Mouse (Mus musculus) bone marrow macrophage, adult 2 months (primary cell): ENCODE results near the gene Acox1. TPM values are rescaled to one million over a fixed set of nuclear protein-coding genes. Genes with fewer than 3 reads are reported as not detected.

ENCODE experiments used
- H3K27ac ChIP-seq: 2 replicates; pipeline ENCODE4 v1.5.1; 2012; ENCODE audit warnings: low read depth, low read length; ENCODE audit not compliant: insufficient read depth
- H3K4me1 ChIP-seq: 2 replicates; pipeline ENCODE4 v1.6.1; 2012; ENCODE audit warnings: low read length; ENCODE audit not compliant: control insufficient read depth, insufficient read depth
- H3K4me3 ChIP-seq: 2 replicates; pipeline ENCODE4 v1.5.1; 2012; ENCODE audit warnings: mild to moderate bottlenecking, low read length, moderate library complexity; ENCODE audit not compliant: insufficient read depth
- CTCF ChIP-seq: IDR thresholded peaks from 2 replicates; pipeline ENCODE4 v1.5.1; 2012; ENCODE audit warnings: low read depth, mild to moderate bottlenecking, low read length, moderate library complexity
- POLR2A ChIP-seq: IDR thresholded peaks from 2 replicates; pipeline ENCODE4 v1.6.1; 2012; ENCODE audit warnings: mild to moderate bottlenecking, low read depth, low read length, borderline replicate concordance
- polyA plus RNA-seq: library from polyadenylated mRNA; stranded (reverse); fragments of >200 nt; gene quantifications from 2 replicates; pipeline ENCODE4 v1.2.4, GENCODE M21; 2012; ENCODE audit not compliant: missing spikeins, insufficient read depth, insufficient read length

Gene Acox1
- polyA plus RNA-seq, 1 experiment, result 47.0 TPM

DNA sequence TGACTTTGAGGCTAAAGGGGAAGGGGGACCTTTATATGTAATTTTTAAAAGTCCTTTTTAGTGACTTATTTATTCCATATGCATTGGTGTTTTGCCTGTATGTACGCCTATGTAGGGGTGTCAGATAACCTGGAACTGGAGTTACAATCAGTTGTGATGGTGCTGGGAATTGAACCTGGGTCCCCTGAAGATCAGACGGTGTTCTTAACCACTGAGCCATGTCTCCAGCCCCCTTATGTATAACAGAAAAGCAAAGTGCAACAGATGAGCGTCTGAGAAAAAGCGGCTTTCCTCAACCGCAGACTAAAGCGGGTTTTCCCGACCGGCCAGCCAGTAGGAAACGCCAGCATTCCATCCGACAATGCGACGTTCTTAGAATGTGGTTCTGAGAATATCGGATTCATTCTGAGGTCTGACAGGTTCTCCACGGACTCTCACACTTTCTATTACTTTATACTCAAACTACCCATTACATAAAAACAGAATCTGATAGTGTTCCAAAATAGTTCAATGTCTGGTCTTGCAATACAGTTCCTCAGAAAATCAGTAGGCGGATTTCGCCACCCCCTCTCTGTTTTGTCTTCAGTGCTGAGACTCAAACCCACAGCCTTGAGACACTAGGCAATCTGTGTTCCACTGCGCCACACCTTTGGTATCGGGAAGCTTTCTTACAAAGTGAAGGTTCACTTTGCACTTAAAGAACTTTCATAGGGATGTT, 1.8 kb downstream of the Acox1 start:
- no peak overlapping the region for H3K4me3 ChIP-seq
- TF ChIP-seq CTCF (no peak), POLR2A (no peak)
- no peak overlapping the region for H3K27ac ChIP-seq
- H3K4me1 ChIP-seq, result peaks cover 23% of the 10 kb centered on the region

DNA sequence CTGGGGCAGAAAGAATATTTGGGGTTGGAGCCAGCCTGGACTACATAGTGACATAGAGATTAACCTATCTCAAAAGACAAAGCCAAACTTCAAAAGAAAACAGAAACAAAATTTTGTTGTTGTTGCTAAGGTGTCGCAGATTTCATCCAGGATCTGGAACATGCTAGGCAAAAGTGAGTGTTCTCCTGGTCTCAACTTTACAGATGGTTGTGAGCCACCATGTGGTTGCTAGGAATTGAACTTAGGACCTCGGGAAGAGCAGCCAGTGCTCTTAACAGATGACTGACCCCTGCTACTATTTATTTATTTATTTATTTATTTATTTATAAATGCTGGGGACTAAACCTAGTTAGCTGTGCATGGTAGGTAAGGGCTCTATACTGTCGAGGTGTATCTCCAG, 2.5 kb downstream of the Acox1 start:
- Histone ChIP-seq H3K4me1 (peaks cover 23% of the 10 kb centered on the region), H3K27ac (no peak overlapping the region), H3K4me3 (no peak overlapping the region)
- TF ChIP-seq CTCF (no peak), POLR2A (no peak)

DNA sequence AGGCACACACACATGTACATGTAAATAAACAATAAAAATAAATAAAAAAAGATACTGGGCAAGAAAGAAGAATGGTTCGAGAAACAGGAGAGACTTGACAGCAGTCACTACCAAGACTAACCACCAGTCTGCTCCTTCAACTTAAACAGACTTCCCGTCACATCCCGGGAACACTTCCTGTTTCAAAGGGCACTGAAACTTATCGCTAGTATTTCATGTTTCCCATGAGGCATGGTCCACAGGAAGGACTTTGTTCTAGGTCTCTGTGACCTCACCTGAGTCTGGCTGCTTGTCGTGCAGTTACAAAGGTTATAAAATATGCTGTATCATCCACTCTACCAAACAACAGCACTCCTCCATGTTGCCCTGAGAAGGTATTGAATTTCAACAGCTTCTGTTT, 3.6 kb downstream of the Acox1 start:
- peak overlapping the region; percentile 13; the same call in 1 of the 2 replicates for H3K4me3 ChIP-seq
- H3K4me1 ChIP-seq, result peaks cover 23% of the 10 kb centered on the region
- peak overlapping the region; percentile 39 for H3K27ac ChIP-seq
- TF ChIP-seq CTCF (no peak), POLR2A (no peak)

DNA sequence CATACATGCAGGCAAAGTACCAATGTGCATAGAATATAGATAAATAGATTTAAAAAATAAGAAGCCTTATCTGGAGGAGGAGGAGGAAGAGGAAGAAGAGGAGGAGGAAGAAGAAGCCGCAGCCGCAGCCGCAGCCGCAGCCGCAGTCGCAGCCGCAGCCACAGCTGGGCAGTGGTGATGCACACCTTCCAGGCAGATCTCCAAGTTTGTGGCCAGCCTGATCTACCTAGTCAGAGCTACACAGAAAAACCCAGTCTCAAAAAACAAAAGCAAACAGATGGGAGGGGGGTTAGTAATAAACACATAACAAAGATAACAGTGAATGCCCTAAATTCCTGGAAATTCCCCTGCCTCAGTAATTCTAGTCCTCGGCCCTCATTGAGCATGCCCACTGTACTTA, 4.2 kb downstream of the Acox1 start:
- no peak overlapping the region for H3K4me3 ChIP-seq
- TF ChIP-seq CTCF, result no peak
- no peak for TF ChIP-seq POLR2A
- peaks cover 23% of the 10 kb centered on the region for H3K4me1 ChIP-seq
- no peak overlapping the region; the same call in 1 of the 2 replicates for H3K27ac ChIP-seq

DNA sequence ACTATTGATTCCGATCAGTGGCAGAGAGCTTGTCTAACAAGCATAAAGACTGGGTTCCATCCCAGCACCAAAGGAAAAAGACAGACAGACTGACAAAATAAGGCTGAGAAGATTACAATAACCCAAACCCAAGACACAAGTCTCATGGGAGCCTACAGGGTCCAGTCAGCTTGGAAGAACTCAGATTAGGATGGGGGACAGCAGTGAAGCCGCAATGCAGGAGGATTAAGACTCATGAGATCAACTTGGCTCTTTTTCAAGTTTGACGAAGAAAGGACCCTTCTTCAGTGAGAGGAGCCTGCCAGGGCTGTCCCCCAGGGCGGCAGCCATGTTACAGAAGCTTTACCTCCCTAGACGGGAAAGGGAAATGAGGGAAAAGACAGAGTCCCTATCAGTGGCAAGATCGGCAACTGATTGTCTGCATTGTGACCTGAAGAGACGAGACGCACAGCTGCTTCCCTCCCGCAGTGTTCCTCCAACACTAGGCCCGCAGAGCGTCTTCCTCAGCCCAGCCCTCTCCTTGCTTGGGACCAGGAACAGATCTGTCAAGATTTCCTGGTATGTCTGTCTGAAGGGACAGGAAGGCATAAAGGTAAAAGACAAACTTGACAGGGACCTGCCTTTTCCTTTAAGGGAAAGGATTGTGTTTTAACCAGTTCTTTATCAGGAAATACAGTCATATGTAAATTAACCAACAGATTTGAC, 11.5 kb downstream of the Acox1 start:
- Histone ChIP-seq H3K27ac (no peak overlapping the region), H3K4me3 (no peak overlapping the region), H3K4me1 (no peaks in the 10 kb centered on the region)
- TF ChIP-seq CTCF (no peak), POLR2A (no peak)

DNA sequence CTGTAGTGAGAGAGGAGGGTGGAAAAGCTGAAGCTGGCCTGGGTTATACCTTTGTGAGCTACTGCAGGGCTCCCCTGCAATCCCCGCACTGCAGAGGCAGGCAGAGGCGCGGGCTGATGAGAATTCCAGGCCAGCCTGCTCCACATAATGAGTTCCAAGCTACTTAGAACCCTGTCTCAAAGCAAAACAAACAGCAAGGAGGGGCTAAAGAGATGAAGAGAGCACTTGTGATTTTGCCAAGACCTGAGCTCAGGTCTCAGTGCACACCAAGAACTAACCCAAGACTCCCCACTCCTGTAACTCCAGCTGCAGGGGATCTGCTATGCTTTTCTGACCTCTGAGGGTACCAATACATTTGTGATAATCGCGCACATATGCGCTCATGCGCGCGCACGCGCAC, 12.5 kb downstream of the Acox1 start:
- no peaks in the 10 kb centered on the region for H3K4me1 ChIP-seq
- H3K27ac ChIP-seq, result no peak overlapping the region
- no peak overlapping the region for H3K4me3 ChIP-seq
- TF ChIP-seq POLR2A (no peak), CTCF (no peak)

DNA sequence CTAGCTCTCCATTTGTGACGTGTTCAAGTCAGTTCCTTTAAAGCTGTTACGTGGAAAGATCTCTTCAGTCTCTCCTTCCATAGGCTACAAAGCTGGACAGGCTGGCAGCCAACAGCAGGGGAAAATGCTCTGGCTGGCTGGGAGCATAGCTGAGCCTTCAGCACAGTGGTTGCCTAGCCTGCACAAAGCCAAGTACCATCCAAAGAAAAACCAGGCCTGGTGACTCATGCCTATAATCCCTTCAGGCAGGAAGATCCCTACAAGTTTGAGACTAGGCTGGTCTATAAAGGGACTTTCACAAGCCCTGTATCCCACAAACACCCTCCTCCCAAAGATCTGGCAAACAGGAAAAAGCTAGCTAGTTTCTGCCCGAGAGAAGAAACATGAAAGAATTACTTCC, 13.0 kb downstream of the Acox1 start:
- Histone ChIP-seq H3K4me1 (no peaks in the 10 kb centered on the region), H3K4me3 (no peak overlapping the region), H3K27ac (no peak overlapping the region)
- TF ChIP-seq POLR2A, result no peak
- no peak for TF ChIP-seq CTCF

DNA sequence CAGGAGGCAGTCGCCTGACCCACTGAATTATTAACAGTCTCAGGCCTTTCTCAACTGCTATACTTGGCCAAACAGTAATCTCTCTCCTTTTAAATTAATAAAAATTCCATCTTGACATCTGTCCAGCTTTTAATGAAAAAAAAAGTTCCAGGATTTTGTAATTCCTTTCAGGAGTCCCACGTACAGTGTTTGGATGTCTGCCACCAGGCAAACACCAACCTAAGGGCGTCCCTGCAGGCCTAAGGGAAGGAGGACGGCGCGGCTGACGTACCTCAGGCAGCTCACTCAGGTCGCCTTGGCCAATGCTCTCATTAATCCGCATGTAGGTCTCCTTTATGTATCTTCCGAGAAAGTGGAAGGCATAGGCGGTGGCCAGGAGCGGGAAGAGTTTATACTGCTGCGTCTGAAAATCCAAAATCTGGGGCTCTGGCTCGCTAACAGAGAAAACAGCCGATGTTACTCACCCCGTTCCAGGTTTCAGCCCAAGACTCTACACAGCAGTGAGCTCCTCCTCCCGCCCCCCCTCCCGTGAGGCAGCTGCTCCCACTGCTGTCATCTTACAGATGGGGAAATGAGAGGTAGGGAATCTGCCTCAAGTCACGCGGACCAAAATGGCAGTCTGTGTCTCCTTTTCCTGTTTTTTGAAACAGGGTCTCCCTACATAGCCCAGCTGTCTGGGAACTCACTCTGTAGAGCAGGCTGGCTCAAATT, 20.3 kb downstream of the Acox1 start:
- Histone ChIP-seq H3K4me1 (no peaks in the 10 kb centered on the region), H3K27ac (no peak overlapping the region), H3K4me3 (no peak overlapping the region)
- TF ChIP-seq POLR2A (no peak), CTCF (no peak)

DNA sequence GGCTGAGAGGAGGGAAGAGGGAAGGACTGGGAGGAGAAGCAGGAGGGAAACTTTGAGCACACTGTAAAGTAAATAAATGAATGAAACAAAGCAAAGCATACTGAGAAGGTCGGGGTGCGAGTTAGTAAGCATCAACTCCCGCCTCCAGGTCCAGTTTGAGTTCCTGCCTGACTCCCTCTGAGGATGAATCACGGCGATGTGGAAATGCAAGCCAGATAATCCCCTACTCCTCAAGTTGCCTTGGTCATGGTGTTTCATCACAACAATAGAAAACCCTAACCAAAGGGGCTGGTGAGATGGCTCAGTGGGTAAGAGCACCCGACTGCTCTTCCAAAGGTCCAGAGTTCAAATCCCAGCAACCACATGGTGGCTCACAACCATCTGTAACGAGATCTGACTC, 22.8 kb downstream of the Acox1 start:
- no peak for TF ChIP-seq CTCF
- TF ChIP-seq POLR2A, result no peak
- Histone ChIP-seq H3K4me3 (no peak overlapping the region), H3K4me1 (peaks cover 1% of the 10 kb centered on the region), H3K27ac (no peak overlapping the region)

DNA sequence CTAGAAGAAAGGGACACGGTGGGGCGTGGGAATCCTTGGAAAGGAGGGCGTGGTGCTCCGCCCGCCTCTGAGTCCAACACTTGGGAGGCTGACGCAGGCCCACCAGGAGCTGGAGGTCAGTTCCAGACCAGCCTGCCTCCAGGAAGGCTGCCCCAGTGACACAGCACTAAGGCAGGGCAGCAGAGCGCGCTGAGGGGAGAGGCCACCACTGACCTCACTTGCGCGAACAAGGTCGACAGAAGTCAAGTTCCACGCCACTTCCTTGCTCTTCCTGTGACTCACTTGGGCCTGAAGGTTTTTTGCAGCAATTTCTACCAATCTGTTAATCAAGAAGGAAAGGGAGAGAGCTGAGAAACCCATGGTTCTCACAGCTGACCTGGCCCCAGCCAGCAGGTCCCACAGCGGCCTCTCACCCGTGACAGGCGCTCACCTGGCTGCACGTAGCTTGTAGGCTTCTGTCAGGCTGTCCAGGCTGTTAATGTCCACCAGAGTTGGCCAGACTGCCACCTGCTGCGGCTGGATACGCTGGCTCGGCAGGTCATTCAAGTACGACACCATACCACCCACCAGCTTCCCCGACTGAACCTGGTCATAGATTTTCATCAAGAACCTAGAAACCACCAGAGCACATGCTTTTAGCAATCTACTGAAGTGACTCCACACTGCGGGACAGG, 23.9 kb downstream of the Acox1 start:
- Histone ChIP-seq H3K4me3 (no peak overlapping the region), H3K27ac (no peak overlapping the region), H3K4me1 (peaks cover 10% of the 10 kb centered on the region)
- TF ChIP-seq POLR2A, result no peak
- TF ChIP-seq CTCF, result no peak
